Mouse (Mus musculus) right cerebral cortex, postnatal 4 days (tissue): ENCODE measurements around the gene Gm9903.

ENCODE experiments used
- DNase-seq: peaks from one replicate; pipeline ENCODE4 v3.0.0-alpha.2; 2022

Gm9903 gene

DNA sequence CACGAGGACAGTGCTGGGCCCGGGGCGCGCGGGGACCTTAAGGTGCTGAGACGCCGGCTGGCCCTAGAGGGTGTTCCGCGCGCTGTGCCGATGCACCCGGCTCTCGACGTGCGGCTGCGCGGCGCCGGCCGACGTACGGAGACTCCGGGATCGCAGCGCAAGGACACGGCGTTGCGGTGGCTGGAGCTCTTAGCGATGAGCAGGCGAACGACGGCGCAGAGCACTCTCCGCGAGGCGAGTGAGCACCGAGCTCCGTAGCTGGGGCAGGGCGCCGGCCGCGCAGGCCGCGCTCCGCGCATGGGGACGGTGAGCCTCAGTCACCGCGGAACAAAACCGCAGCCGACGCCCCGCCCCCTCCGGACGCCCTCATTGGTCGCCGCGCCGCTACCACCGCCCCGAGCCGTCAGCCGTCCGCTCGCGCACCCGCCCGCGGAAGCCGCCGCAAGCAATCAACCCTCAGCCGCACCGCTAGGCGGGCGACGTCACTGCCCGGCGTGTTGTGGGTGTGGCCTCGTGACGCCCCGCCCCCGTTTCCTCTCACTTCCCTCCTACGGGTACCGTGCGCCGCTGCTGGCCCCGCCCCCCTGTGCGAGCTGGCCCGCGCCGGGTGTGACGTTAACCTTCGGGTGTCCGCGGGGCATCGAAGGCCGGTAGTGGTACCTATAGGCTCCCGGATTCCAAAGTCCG is at the start of gene Gm9903, which contains the start of gene Fam53a:
Gm9903 (plus strand) TSS at position 625 of the 687 bp plus-strand sequence.
Fam53a (minus strand) TSS at position 335 of the 687 bp plus-strand sequence.
- peak; percentile 100 for DNase-seq

- DNase-seq = no peak
These were observed 49.4 kb upstream of the Gm9903 start for GRCm38 (mm10) chr5:33580336-33580735.

- DNase-seq = no peak
These were observed 42.1 kb upstream of the Gm9903 start for GRCm38 (mm10) chr5:33587498-33588058.

DNA sequence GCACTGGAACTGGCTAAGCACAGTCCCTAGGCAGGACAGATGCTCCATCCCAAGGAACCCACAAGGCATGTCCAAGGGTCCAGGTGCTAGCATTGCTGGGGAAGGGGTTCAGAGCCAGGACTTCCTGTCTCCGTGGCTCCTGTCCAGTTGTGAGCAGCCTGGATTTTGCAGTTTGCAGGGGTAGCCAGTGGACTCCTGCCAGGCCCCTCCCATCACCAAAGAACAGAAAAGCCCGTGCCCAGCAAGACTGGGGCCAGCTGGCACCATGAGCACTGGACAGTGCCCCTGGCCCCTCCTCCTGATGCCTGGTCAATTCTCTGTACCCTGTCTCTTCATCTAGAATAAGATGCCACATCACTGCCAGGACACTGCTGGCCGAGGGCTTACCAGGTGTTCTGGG is 41.7 kb upstream of the Gm9903 start:
- peak; percentile 13 for DNase-seq

DNA sequence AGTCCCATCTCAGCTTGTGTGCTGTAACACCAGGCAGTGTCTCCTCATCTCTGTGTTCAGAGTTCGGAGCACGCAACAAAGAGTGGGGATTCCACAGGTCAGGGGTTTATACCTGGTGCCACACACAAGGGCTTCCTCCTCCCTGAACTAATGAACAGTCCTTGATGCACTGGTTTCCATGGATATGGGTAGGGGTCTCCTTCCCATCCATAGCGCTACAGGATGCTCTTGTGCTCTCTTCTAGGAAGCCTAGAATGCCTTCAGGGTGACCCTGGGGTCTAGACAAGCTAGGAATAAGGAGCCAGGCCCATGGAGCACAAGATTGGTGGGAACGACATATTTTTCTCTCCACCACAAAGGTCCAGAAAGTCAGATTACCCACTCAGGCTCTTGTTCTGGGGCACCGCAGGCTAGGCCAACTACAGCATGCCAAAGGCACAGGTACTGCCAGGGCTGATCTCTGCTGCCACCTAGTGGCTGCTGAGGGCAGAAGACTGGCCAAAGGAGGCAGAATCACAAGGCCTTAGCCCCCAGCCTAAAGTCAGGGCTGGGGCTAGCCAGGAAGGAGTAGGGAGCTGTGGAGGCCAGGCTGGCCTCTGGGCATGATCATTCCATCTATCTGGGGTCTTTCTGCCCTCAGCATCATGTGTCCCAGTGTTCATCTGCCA is 40.4 kb upstream of the Gm9903 start:
- peak; percentile 81 for DNase-seq

DNA sequence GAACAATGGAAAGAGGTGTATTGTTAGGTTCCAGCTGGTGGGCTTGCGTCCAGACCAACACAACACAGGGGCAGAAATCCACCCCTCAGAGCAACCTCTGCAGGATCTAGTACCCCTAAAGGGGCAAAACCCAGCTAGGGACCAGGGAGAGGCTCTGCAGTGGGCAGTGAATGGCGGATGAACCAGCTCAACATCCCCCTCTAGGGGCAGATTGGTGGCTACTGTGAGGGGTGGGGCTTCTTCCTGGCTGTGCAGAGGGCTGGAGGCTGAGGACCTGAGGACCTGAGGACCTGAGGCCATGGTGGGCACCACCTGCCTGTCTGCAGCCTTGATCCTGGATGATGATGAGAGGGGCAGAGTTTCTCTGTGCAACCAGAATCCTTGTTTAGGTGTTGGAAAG is 36.1 kb upstream of the Gm9903 start:
- DNase-seq = no peak

GRCm38 (mm10) chr5:33605314-33605713 is 24.4 kb upstream of the Gm9903 start:
- no peak for DNase-seq

GRCm38 (mm10) chr5:33606631-33607030 is 23.1 kb upstream of the Gm9903 start:
- DNase-seq = no peak

DNA sequence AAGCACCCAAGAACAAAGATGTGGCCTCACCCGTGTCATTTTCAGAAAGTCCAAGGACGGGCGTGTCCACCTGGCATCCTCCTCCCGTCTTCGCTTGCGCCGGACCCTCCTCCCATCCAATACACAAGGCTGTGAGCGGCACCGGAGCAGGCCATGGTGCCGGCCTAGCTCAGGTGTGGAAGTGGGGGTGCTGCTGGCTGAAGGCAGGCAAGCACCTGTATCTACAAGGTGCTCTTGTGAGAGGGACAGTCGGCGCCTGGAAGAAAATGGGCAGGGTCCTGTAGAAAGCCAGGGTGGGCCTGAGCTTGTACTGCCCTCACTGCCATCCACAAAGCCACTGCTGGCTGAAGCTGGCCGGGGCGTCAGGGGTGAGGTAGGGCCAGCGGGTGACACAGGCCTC is 22.3 kb upstream of the Gm9903 start:
- no peak for DNase-seq

GRCm38 (mm10) chr5:33609226-33609625 is 20.5 kb upstream of the Gm9903 start:
- DNase-seq = no peak

GRCm38 (mm10) chr5:33611795-33612194 is 17.9 kb upstream of the Gm9903 start:
- DNase-seq = no peak

GRCm38 (mm10) chr5:33614391-33614790 is 15.3 kb upstream of the Gm9903 start:
- no peak for DNase-seq

DNA sequence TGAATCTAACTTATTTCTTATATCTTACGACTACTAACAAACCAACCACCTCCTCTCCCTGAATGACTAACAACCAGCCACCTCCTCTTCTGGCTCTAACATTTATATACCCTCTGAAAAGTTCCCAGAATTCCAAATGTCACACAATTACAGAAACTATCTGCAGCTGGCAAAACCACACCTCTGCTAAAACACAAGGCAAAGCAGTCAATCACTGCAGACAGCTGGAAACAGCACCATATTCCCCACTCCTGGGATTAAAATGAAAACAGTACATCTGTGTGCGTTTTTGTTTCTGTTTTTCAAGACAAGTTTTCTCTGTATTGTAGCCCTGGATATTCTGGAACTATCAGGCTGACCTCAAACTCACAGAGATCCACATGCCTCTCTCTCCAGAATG is 7.1 kb upstream of the Gm9903 start:
- DNase-seq = no peak

DNA sequence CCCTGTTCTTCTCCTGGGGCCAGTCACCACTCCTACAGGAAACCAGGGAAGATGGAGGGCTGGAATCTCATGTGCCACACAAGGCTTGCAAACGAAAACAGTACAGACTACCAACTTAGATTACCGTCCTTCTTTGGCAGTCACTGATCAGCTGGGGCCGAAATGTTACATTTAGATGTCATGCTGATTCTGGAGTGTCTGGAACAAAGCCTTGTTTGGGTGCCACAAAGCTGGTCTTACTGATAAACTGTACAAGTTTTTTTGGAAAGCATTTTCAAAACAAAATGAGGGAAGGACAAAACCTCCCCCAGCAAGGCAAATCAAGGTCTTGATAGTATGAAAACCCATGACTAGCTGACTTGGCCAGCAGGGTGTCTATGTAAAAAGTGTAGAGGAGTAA is 6.0 kb upstream of the Gm9903 start:
- DNase-seq = no peak

DNA sequence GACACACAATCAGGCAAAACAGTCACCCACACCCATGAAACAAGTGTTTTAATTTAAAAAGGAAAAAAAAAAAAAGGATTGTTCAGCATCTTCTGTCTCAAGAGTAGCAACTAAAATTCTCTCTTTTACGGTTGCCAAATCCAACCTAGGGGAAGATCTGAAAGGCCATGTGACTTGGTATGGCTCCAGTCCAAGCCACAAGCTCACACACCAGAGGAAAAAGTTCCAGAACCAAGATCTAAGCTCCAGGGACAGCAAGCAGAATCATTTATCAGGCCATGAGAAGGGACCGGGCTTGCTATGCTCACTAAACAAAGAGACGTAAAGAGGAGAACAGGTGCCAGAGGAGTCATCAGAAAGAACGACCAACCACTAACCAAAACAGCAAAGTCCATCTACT is 1.8 kb upstream of the Gm9903 start:
- no peak for DNase-seq

GRCm38 (mm10) chr5:33628820-33629300 is 865 bp upstream of the Gm9903 start:
- peak; percentile 49 for DNase-seq

GRCm38 (mm10) chr5:33630061-33630460 is 336 bp downstream of the Gm9903 start:
- no peak for DNase-seq

DNA sequence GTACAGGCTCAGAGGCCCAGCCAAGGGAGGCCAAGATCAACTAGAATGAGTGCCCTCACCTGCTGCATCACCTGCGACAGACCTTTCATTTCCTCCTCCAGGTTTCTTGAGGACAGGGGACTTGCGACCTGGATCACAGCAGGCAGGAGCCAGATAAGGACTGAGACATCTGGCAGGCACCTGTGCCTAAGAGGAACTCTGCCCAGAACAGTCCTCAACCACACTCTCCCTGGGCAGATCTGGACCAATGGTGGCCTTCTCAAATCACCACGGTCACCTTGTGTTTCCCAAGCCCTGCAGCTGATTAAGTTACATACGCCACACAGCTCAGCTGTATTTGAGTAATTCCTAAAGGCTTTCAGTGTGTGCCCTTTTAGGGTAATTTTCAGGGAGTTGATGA is 890 bp downstream of the Gm9903 start:
- DNase-seq = no peak

- DNase-seq = no peak
These were observed 2.8 kb downstream of the Gm9903 start for GRCm38 (mm10) chr5:33632526-33632925.

- no peak for DNase-seq
These were observed 5.6 kb downstream of the Gm9903 start for GRCm38 (mm10) chr5:33635361-33635760.

- no peak for DNase-seq
These were observed 8.1 kb downstream of the Gm9903 start for GRCm38 (mm10) chr5:33637606-33638350.

- DNase-seq = no peak
These were observed 9.1 kb downstream of the Gm9903 start for GRCm38 (mm10) chr5:33638826-33639225.

DNA sequence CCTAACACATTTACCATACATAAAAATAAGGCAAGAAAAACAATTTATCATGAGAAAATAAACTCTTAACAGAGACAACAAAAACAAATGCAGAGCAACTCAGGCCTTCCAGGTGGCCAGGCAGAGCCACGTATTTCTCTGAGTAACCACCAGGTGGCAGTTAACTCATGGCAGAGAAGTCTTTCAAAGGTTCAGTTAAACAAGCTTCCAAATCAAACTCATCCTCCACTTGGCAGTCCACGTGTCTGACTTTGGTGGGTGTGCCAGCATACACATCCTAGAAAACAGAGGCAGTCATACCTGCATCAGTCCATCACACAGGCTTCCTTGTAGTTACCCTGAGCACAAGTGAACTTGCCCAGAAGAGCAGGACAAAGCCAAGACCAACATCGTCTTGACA is 10.9 kb downstream of the Gm9903 start:
- DNase-seq = peak; percentile 17
